Mouse (Mus musculus): ENCODE results near the gene Ddx43. TPM values are rescaled to one million over a fixed set of nuclear protein-coding genes. Genes with fewer than 3 reads are reported as not detected.

Ddx43 gene
- polyA plus RNA-seq, 1 experiment from 2014 or later = 0.53 TPM

GRCm38 (mm10) chr9:78378113-78378785 lies 17.3 kb upstream of the Ddx43 start, which contains the start of gene Ooep:
Gene Ooep, minus strand, starts transcription at chr9:78378725.
- ATAC-seq (ENCODE audit: low FRiP score, low TSS enrichment) = peak; percentile 92
- Histone ChIP-seq H3K4me1 (ENCODE audit: control insufficient read depth, insufficient read depth, low read length) (peaks cover 5% of the 10 kb centered on the region; the same call in 1 of the 2 replicates), H3K9ac (replicated peaks; ENCODE audit: low read length) (peak within 1 kb of the TSS; percentile 49), H3K4me3 (replicated peaks; ENCODE audit: low read depth, low read length) (peak within 1 kb of the TSS; percentile 34), H3K4me2 (ENCODE audit: low read length) (peak within 1 kb of the TSS; percentile 75), H3K9me3 (ENCODE audit: control insufficient read depth, low read length) (no peaks in the 10 kb centered on the region), H3K27me3 (ENCODE audit: control insufficient read depth, insufficient read depth, low read length) (no peaks in the 10 kb centered on the region), H3K36me3 (ENCODE audit: control insufficient read depth, insufficient read depth, low read length) (no peaks in the 10 kb centered on the region), H3K27ac (replicated peaks; ENCODE audit: low read depth, low read length) (peak within 1 kb of the TSS; percentile 52; the same call in 1 of the 2 replicates)
- 2% methylated on average over 23 of the region's 23 CpGs for WGBS
- DNase-seq = peak; percentile 84

- H3K4me3 ChIP-seq (replicated peaks; ENCODE audit: low read depth, low read length) = no peak overlapping the region
- no peak overlapping the region for H3K9ac ChIP-seq (replicated peaks; ENCODE audit: low read length)
- H3K27me3 ChIP-seq (ENCODE audit: control insufficient read depth, insufficient read depth, low read length) = no peaks in the 10 kb centered on the region
- no peak overlapping the region for H3K4me2 ChIP-seq (ENCODE audit: low read length)
- H3K27ac ChIP-seq (replicated peaks; ENCODE audit: low read depth, low read length) = no peak overlapping the region
- H3K9me3 ChIP-seq (ENCODE audit: control insufficient read depth, low read length) = no peaks in the 10 kb centered on the region
- ATAC-seq (ENCODE audit: low FRiP score, low TSS enrichment) = no peak
- peak; percentile 27 for DNase-seq
- no peaks in the 10 kb centered on the region for H3K4me1 ChIP-seq (ENCODE audit: control insufficient read depth, insufficient read depth, low read length)
- H3K36me3 ChIP-seq (ENCODE audit: control insufficient read depth, insufficient read depth, low read length) = no peaks in the 10 kb centered on the region
- WGBS = 57% methylated on average over 3 of the region's 3 CpGs
These were observed 9.7 kb upstream of the Ddx43 start for GRCm38 (mm10) chr9:78385893-78386292.

DNA sequence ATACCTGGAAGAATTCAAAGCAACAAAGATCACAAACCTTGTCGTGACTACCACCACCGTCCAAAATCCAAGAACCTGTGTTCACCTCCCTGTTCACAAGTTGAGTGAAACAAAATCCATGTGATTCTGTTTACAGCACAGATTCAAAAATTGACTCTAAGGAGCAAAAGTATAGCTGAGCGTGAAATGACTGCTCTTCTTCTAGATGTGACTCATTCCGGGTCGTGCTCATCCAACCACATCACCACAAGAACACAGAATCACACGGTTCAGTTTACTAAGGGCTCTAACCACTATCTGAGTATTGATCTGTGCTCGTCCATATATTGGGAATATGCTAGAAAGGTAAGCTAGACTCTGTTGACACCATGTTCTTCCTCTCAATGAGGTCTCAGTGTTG lies 8.6 kb upstream of the Ddx43 start:
- Histone ChIP-seq H3K4me2 (ENCODE audit: low read length) (no peak overlapping the region), H3K27me3 (ENCODE audit: control insufficient read depth, insufficient read depth, low read length) (no peaks in the 10 kb centered on the region), H3K4me1 (ENCODE audit: control insufficient read depth, insufficient read depth, low read length) (no peaks in the 10 kb centered on the region), H3K36me3 (ENCODE audit: control insufficient read depth, insufficient read depth, low read length) (no peaks in the 10 kb centered on the region), H3K27ac (replicated peaks; ENCODE audit: low read depth, low read length) (no peak overlapping the region), H3K9me3 (ENCODE audit: control insufficient read depth, low read length) (no peaks in the 10 kb centered on the region), H3K9ac (replicated peaks; ENCODE audit: low read length) (no peak overlapping the region), H3K4me3 (replicated peaks; ENCODE audit: low read depth, low read length) (no peak overlapping the region)
- DNase-seq (no peak), ATAC-seq (ENCODE audit: low FRiP score, low TSS enrichment) (no peak)
- 92% methylated on average over 7 of the region's 7 CpGs for WGBS

- no peak overlapping the region for H3K4me2 ChIP-seq (ENCODE audit: low read length)
- 61% methylated on average over 5 of the region's 5 CpGs for WGBS
These were observed 5.6 kb upstream of the Ddx43 start for GRCm38 (mm10) chr9:78389981-78390380.

GRCm38 (mm10) chr9:78393741-78394140 lies 1.8 kb upstream of the Ddx43 start:
- Histone ChIP-seq H3K36me3 (ENCODE audit: control insufficient read depth, insufficient read depth, low read length) (no peaks in the 10 kb centered on the region), H3K27me3 (ENCODE audit: control insufficient read depth, insufficient read depth, low read length) (peaks cover 46% of the 10 kb centered on the region), H3K4me3 (replicated peaks; ENCODE audit: low read depth, low read length) (no peak overlapping the region), H3K9ac (replicated peaks; ENCODE audit: low read length) (no peak overlapping the region), H3K4me2 (ENCODE audit: low read length) (no peak overlapping the region), H3K9me3 (ENCODE audit: control insufficient read depth, low read length) (no peaks in the 10 kb centered on the region), H3K27ac (replicated peaks; ENCODE audit: low read depth, low read length) (no peak overlapping the region), H3K4me1 (ENCODE audit: control insufficient read depth, insufficient read depth, low read length) (peaks cover 4% of the 10 kb centered on the region; the same call in 1 of the 2 replicates)
- ATAC-seq (ENCODE audit: low FRiP score, low TSS enrichment) (no peak), DNase-seq (no peak)
- 89% methylated on average over 10 of the region's 10 CpGs for WGBS

More at GRCm38 (mm10) chr9:78389981-78390380, 5.6 kb upstream of the Ddx43 start:
- Histone ChIP-seq H3K36me3 (ENCODE audit: control insufficient read depth, insufficient read depth, low read length) (no peaks in the 10 kb centered on the region), H3K9ac (replicated peaks; ENCODE audit: low read length) (no peak overlapping the region), H3K4me1 (ENCODE audit: control insufficient read depth, insufficient read depth, low read length) (no peaks in the 10 kb centered on the region), H3K4me3 (replicated peaks; ENCODE audit: low read depth, low read length) (no peak overlapping the region), H3K27ac (replicated peaks; ENCODE audit: low read depth, low read length) (no peak overlapping the region), H3K27me3 (ENCODE audit: control insufficient read depth, insufficient read depth, low read length) (peaks cover 17% of the 10 kb centered on the region), H3K9me3 (ENCODE audit: control insufficient read depth, low read length) (no peaks in the 10 kb centered on the region)
- ATAC-seq (ENCODE audit: low FRiP score, low TSS enrichment) = no peak
- DNase-seq = no peak

- no peak overlapping the region for H3K4me2 ChIP-seq (ENCODE audit: low read length)
- H3K27ac ChIP-seq (replicated peaks; ENCODE audit: low read depth, low read length) = no peak overlapping the region
- DNase-seq (no peak), ATAC-seq (ENCODE audit: low FRiP score, low TSS enrichment) (no peak)
- WGBS = 70% methylated on average over 7 of the region's 7 CpGs
- no peak overlapping the region for H3K9ac ChIP-seq (replicated peaks; ENCODE audit: low read length)
- peaks cover 46% of the 10 kb centered on the region for H3K27me3 ChIP-seq (ENCODE audit: control insufficient read depth, insufficient read depth, low read length)
- H3K4me1 ChIP-seq (ENCODE audit: control insufficient read depth, insufficient read depth, low read length) = peaks cover 4% of the 10 kb centered on the region; the same call in 1 of the 2 replicates
- H3K4me3 ChIP-seq (replicated peaks; ENCODE audit: low read depth, low read length) = no peak overlapping the region
- no peaks in the 10 kb centered on the region for H3K36me3 ChIP-seq (ENCODE audit: control insufficient read depth, insufficient read depth, low read length)
- H3K9me3 ChIP-seq (ENCODE audit: control insufficient read depth, low read length) = no peaks in the 10 kb centered on the region
These were observed 975 bp upstream of the Ddx43 start for GRCm38 (mm10) chr9:78394602-78395001.

DNA sequence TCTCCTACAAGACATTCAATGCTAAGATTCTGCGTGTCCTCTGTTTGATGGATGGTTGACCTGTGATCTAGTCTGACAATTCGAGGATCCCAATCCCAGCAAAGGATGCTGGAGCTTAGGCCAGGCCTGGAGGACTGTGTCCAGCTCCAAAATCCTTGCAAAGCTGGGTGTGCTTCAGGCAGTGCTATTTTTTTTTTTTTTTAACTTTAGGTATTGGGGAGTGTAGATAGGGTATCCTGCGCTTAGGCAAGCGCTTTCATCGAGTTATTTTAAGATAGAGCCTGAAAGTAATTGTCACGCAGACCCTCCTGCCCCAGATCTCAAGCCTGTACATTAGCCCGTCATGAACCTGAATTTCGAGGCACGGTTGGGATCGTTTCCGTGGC lies 340 bp upstream of the Ddx43 start:
- H3K27me3 ChIP-seq (ENCODE audit: control insufficient read depth, insufficient read depth, low read length) = peaks cover 46% of the 10 kb centered on the region

GRCm38 (mm10) chr9:78396517-78396916 lies 940 bp downstream of the Ddx43 start:
- Histone ChIP-seq H3K4me2 (ENCODE audit: low read length) (no peak overlapping the region), H3K4me3 (replicated peaks; ENCODE audit: low read depth, low read length) (no peak overlapping the region), H3K27ac (replicated peaks; ENCODE audit: low read depth, low read length) (no peak overlapping the region), H3K36me3 (ENCODE audit: control insufficient read depth, insufficient read depth, low read length) (no peaks in the 10 kb centered on the region), H3K9ac (replicated peaks; ENCODE audit: low read length) (no peak overlapping the region), H3K4me1 (ENCODE audit: control insufficient read depth, insufficient read depth, low read length) (peaks cover 4% of the 10 kb centered on the region; the same call in 1 of the 2 replicates), H3K27me3 (ENCODE audit: control insufficient read depth, insufficient read depth, low read length) (peaks cover 46% of the 10 kb centered on the region), H3K9me3 (ENCODE audit: control insufficient read depth, low read length) (no peaks in the 10 kb centered on the region)
- WGBS = 62% methylated on average over 9 of the region's 9 CpGs
- DNase-seq (no peak), ATAC-seq (ENCODE audit: low FRiP score, low TSS enrichment) (no peak)

More for the DNA sequence above, 340 bp upstream of the Ddx43 start:
- H3K4me1 ChIP-seq (ENCODE audit: control insufficient read depth, insufficient read depth, low read length) = peaks cover 4% of the 10 kb centered on the region; the same call in 1 of the 2 replicates
- peak; percentile 50 for ATAC-seq (ENCODE audit: low FRiP score, low TSS enrichment)
- WGBS = 35% methylated on average over 11 of the region's 11 CpGs
- H3K9ac ChIP-seq (replicated peaks; ENCODE audit: low read length) = no peak overlapping the region
- peak overlapping the region; percentile 62 for H3K4me2 ChIP-seq (ENCODE audit: low read length)
- H3K27ac ChIP-seq (replicated peaks; ENCODE audit: low read depth, low read length) = no peak overlapping the region
- DNase-seq = no peak
- H3K9me3 ChIP-seq (ENCODE audit: control insufficient read depth, low read length) = no peaks in the 10 kb centered on the region
- H3K36me3 ChIP-seq (ENCODE audit: control insufficient read depth, insufficient read depth, low read length) = no peaks in the 10 kb centered on the region
- peak overlapping the region; percentile 47 for H3K4me3 ChIP-seq (replicated peaks; ENCODE audit: low read depth, low read length)

- no peak for ATAC-seq (ENCODE audit: low FRiP score, low TSS enrichment)
- 95% methylated on average over 5 of the region's 5 CpGs for WGBS
- no peak overlapping the region for H3K9ac ChIP-seq (replicated peaks; ENCODE audit: low read length)
- peaks cover 4% of the 10 kb centered on the region; the same call in 1 of the 2 replicates for H3K4me1 ChIP-seq (ENCODE audit: control insufficient read depth, insufficient read depth, low read length)
- no peaks in the 10 kb centered on the region for H3K36me3 ChIP-seq (ENCODE audit: control insufficient read depth, insufficient read depth, low read length)
- H3K27ac ChIP-seq (replicated peaks; ENCODE audit: low read depth, low read length) = no peak overlapping the region
- H3K4me2 ChIP-seq (ENCODE audit: low read length) = no peak overlapping the region
- DNase-seq = no peak
- no peak overlapping the region for H3K4me3 ChIP-seq (replicated peaks; ENCODE audit: low read depth, low read length)
- no peaks in the 10 kb centered on the region for H3K9me3 ChIP-seq (ENCODE audit: control insufficient read depth, low read length)
- peaks cover 23% of the 10 kb centered on the region for H3K27me3 ChIP-seq (ENCODE audit: control insufficient read depth, insufficient read depth, low read length)
These were observed 5.0 kb downstream of the Ddx43 start for GRCm38 (mm10) chr9:78400570-78400969.

Measured in midbrain, embryonic 14.5 days (tissue).